Mouse (Mus musculus): Measurements from ENCODE around the gene Rhbdf1.
"Not testable (repeated sequence)": the region's sequence is repeated elsewhere in the genome, so short reads cannot be mapped to it uniquely, and the experiment has no call there.

The Rhbdf1 gene

GRCm38 (mm10) chr11:32220607-32221224 is 1.4 kb downstream of the Rhbdf1 start:
- no peak for DNase-seq

GRCm38 (mm10) chr11:32219287-32219686 is 2.8 kb downstream of the Rhbdf1 start:
- no peak for DNase-seq

DNA sequence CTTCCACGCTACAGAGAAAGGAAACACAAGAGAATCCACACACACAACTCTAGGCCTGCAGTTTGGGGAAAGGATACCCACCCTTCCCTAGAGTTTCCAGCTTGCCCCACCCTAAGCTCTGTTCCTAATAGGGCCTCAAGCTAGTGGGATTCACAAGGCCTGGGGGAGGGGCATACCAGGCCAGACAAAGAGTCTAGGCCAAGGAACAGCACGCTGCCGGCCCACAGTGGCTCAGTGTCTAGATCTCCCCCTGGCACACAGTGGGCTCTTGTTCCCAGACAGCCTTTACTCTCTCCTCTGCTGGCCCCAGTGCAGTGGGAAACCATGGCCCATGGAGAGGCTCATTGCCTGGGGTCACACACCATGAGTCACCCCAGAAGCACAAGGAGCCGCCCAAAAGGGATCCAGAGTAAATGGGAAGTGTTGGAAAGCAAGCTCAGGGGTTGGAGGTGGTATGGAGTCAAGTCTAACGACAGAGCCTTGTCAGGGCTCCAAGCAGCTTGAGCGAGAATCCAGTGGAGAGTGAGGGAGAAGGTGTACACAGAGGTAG is 3.5 kb downstream of the Rhbdf1 start:
- no peak for DNase-seq

DNA sequence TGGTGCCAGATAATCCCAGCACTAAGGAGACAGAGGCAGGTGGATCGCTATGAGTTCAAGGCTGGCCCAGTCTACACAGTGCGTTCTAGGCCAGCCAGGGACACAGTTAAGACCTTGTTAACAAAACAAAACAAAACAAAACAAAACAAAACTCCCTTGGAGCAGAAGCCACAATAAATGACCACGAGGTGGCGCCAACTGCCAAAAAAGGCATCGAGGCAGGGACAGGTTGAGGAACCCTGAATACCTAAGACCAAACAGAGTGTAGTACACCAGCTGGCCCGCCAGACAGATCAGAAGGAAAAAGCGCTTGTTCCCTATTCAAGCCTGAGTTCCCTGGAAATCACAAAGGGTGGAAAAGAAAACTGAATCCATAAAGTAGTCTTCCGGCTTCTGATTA is 5.2 kb downstream of the Rhbdf1 start:
- peak; percentile 42 to 73 for DNase-seq

GRCm38 (mm10) chr11:32215372-32216162 is 6.5 kb downstream of the Rhbdf1 start:
- no peak for DNase-seq

- no peak for DNase-seq
Observed at GRCm38 (mm10) chr11:32210623-32211022, 11.5 kb downstream of the Rhbdf1 start.

- peak; percentile 90 to 91 for DNase-seq
Observed at GRCm38 (mm10) chr11:32205058-32205873, 16.8 kb downstream of the Rhbdf1 start, which contains the start of gene Snrnp25. Gene Snrnp25 (plus strand): TSS chr11:32205415.

DNA sequence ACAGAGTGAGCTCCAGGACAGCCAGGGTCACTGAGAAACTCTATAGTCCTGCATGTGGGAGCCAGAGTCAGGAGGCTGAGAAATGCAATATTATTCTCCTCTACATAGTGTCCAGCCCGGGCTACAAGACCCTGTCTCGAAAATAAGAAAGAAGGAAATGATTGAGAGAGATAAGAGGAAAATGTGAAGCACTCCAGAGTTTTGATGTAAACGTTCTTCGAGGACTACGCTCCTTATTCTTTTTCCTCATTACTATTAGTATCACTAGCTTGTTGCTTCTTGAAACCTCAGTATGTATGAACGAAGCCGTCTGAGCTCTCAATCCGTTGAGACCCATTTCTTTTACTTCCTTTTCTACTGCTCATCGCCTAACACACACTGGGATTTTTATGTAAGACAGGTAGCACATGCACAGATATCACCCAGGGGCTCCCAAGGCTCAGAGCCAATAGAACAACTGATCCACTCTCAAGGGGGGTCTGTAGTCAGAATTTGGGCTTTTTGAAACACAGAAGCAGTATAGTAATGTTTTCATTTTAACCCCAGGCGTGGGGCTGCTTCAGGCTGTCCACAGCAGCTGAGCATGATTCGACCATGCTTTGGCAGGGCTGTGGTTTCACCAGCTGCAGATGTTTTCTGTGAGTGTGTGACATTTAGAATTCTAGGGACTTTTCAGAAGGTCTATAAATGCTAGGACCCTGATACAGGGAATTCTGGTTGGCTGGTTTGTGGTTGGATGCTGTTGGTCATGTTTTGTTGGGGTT is 20.0 kb downstream of the Rhbdf1 start:
- no peak for DNase-seq

- DNase-seq, result not testable (repeated sequence)
Observed at GRCm38 (mm10) chr11:32200992-32201391, 21.1 kb downstream of the Rhbdf1 start.

DNA sequence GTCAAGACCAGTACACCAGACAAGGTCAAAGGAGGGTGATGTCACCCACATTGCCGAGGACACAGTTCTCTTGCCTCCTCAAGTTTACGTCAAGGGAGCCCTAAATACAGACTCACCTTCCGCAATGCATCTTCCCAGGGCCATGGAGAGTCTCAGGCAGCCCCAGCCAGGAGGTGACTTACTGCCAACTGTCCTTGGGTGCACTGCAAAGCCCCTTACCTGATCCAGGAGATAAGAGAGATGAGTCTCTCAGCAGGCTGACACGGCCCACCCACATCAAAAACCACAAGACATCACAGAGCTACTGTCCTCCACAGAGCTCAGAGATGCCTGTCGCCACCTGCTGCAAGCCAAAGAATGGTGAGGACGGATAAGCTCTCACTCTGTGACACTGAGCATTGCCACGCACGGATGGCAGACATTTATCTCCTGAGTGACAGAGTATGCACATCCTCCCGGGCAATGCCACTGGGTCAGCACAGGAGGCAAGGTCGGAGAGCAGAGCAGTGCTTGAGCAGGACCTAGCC is 22.0 kb downstream of the Rhbdf1 start, which contains the start of gene Il9r:
Gene Il9r, minus strand, starts transcription at position 205 of the 527 bp plus-strand sequence.
- peak in 1 of 2 experiments; percentile 14 for DNase-seq

- peak in 1 of 2 experiments; percentile 12 for DNase-seq
Observed at GRCm38 (mm10) chr11:32199230-32199629, 22.9 kb downstream of the Rhbdf1 start.

- DNase-seq, result peak in 1 of 2 experiments; percentile 2
Observed at GRCm38 (mm10) chr11:32198256-32198955, 23.7 kb downstream of the Rhbdf1 start.

DNA sequence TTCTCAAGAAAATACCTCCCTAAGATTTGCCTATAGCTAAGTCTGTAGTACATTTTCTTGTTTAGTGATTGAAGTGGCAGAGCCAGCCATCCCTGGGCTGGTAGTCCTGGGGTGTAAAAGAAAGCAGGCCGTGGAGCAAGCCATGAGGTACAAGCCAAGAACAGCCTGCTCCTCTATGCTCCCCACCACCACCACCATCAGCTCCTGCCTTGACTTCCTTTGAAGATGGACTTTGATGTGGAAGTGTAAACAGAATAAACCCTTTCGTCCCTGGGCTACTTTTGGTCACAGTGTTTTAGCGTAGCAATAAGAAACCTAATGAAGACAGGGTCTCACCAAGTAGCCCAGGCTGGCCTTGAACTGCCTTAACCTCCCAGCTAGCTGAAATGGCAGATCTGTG is 24.3 kb downstream of the Rhbdf1 start:
- no peak for DNase-seq

GRCm38 (mm10) chr11:32196727-32197126 is 25.4 kb downstream of the Rhbdf1 start:
- DNase-seq, result peak in 1 of 2 experiments; percentile 2

DNA sequence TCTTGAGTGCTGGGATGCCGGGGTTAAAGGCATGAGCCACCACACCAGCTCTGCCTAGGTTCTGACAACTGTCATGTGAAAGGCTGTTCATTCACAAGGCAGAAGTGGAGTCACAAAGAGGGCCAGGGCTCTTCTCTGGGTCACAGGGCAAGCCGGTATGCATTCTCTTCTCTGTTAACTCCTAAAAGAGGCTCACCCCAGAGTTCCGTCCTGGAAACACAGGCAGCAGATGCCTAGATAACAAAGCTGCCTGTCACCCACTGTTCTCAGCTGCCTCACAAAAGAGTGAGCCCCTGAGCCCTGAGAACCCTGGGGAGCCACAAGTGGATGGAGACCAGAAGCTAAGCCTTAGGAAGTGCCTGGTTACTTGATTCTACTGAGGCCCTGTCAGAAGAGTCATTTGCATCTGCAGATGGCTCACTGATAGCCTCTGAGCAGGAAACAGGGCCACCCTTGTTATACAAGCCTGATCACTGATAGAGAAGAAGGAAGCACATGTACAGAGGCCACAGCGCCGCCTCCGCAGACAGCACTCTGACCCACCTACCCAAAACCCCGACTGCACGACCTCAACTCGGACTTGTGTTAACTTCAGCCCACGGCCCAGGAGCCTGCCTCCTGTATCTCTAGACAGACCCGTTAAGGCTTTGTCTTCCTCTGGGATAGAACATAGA is 26.1 kb downstream of the Rhbdf1 start:
- DNase-seq, result peak in 1 of 2 experiments; percentile 4

GRCm38 (mm10) chr11:32194626-32195025 is 27.5 kb downstream of the Rhbdf1 start:
- no peak for DNase-seq

- no peak for DNase-seq
Observed at GRCm38 (mm10) chr11:32194086-32194485, 28.0 kb downstream of the Rhbdf1 start.

GRCm38 (mm10) chr11:32193156-32193555 is 28.9 kb downstream of the Rhbdf1 start:
- no peak for DNase-seq

GRCm38 (mm10) chr11:32190603-32191110 is 31.4 kb downstream of the Rhbdf1 start:
- no peak for DNase-seq

- DNase-seq, result no peak
Observed at GRCm38 (mm10) chr11:32190119-32190518, 32.0 kb downstream of the Rhbdf1 start.

Measured in spleen, adult 18-20 months (tissue).